Mouse (Mus musculus): ENCODE results near the gene Capn7.

Capn7 gene

DNA sequence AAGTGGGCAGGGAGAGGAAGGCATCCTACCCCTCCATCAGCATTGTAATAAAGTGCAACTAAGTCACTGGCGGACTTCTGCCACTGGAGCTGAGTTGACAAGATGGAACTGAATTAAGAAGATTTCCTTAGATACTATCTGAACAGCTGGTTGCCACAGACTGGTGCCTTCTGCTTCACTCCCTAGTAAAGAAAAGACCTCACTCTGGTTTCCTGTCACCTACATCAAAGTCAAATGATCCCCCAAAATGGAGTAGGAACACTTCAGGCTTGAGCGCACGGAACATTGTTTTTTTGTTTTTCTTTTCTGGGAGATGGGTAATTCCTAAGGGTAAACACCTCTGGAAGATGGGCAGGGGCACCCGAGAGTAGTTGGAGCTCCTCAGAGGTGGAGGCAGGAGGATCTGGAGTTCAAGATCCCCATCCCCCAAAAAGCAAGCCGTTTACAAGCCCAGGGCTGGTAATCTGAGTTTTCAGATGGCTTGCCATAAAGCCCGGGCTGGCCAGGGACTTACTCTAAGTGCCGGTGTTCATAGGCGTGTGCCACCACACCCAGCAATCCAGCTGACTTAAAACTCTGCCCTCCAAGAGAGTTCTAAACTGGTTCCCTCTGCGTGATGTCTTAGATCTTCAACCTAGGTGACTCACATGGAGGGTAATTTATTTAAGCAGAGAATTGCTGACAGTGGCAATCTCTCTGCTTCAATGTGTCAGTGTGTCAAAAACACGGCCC, 78.0 kb downstream of the Capn7 start:
- no peak for DNase-seq (ENCODE audit: low spot score)

DNA sequence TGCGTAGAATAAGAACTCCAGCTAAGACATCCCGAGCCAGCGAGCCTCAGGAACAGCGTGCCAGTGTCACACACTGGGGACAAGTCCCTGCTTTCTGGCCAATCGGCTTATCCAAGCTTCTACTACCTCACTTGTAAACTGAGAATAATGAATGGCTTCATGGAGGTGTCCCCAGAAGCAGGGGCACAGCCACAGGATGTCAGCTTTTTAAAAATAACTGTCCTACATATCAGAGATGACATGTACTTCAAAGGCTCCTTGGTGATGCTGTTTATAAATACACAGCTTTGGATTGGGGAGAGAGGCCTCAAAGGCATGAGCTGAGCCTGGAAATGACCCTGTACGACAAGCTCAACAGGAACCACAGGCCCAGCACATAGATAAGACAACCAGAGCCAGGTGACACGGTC, 78.5 kb downstream of the Capn7 start:
- DNase-seq (ENCODE audit: low spot score) = no peak

- no peak for DNase-seq (ENCODE audit: low spot score)
These were observed 80.0 kb downstream of the Capn7 start for GRCm38 (mm10) chr14:31416411-31416810.

GRCm38 (mm10) chr14:31416835-31417549, 80.6 kb downstream of the Capn7 start:
- no peak for DNase-seq (ENCODE audit: low spot score)

DNA sequence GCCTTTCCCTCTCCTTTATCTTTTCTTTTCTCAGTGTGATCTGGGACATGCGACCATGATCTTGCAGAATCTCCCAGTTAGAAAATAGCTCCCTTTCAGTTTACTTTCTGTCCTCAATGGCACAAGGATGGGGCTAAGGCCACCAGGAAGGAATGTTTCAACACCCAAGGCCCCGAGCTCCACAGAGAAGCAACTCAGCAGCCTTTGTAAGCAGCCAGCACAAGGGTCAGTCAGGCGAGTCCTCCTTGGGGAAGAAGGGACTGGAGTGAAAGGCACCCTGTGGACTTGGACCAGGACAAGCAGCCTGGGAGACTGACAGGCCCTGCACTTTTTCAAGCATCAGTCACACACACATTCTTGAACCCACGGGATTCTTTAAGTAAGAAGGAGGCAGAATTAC, 82.8 kb downstream of the Capn7 start:
- DNase-seq (ENCODE audit: low spot score) = no peak

DNA sequence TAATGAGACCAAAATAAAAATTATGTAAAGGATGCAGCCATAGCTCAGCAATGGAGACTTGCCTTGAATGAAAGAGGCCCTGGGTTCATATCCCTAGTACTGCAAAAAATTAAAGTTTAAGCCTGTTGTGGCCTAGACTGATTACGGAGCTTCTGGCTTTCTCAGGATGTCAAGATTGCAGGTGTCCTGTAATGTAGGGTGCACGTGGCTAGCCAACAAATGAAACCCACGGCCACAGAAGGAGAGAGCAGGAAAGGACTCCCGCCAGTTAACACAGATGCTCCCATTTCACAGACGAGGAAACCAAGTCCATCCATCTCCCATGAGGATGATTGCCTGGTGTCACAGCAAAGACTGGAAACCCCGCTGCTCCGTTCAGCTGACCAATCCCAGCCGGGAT, 83.7 kb downstream of the Capn7 start:
- no peak for DNase-seq (ENCODE audit: low spot score)

- DNase-seq (ENCODE audit: low spot score) = no peak
These were observed 84.1 kb downstream of the Capn7 start for GRCm38 (mm10) chr14:31420562-31420961.

GRCm38 (mm10) chr14:31420985-31421384, 84.5 kb downstream of the Capn7 start:
- DNase-seq (ENCODE audit: low spot score) = no peak

Data from testis, postnatal 10 days (tissue).